Mouse (Mus musculus) heart, embryonic 15.5 days (tissue): ENCODE measurements around the gene Tom1l2. TPM values are rescaled to one million over a fixed set of nuclear protein-coding genes. Genes with fewer than 3 reads are reported as not detected.

Experiments used
- ATAC-seq: fragments of 200-750 bp; cut with Nextera tagmentation; replicated peaks from 2 replicates; pipeline ENCODE4 v1.8.0; 2017; ENCODE audit warnings: low read depth, moderate TSS enrichment; ENCODE audit not compliant: insufficient number of reproducible peaks, insufficient read depth, low FRiP score
- H3K27ac ChIP-seq: fragments of 300-500 bp; sonication (generic); 2 replicates; pipeline ENCODE4 v1.5.1; 2015; ENCODE audit warnings: mild to moderate bottlenecking, inconsistent platforms
- H3K27me3 ChIP-seq: fragments of 300-500 bp; sonication (generic); 2 replicates; pipeline ENCODE4 v1.6.1; 2015; ENCODE audit warnings: inconsistent platforms
- H3K36me3 ChIP-seq: fragments of 300-500 bp; sonication (generic); 2 replicates; pipeline ENCODE4 v1.6.1; 2015; ENCODE audit warnings: mild to moderate bottlenecking, inconsistent platforms
- H3K4me1 ChIP-seq: fragments of 300-500 bp; sonication (generic); replicated peaks from 2 replicates; pipeline ENCODE4 v1.6.1; 2015; ENCODE audit warnings: inconsistent platforms
- H3K4me2 ChIP-seq: fragments of 300-500 bp; sonication (generic); 2 replicates; pipeline ENCODE4 v1.6.1; 2015; ENCODE audit warnings: inconsistent platforms, mild to moderate bottlenecking, moderate library complexity
- H3K4me3 ChIP-seq: fragments of 300-500 bp; sonication (generic); 2 replicates; pipeline ENCODE4 v1.5.1; 2015; ENCODE audit warnings: mild to moderate bottlenecking, inconsistent platforms
- H3K9ac ChIP-seq: fragments of 300-500 bp; sonication (generic); 2 replicates; pipeline ENCODE4 v1.6.1; 2015; ENCODE audit warnings: mild to moderate bottlenecking, inconsistent platforms
- H3K9me3 ChIP-seq: fragments of 300-500 bp; sonication (generic); replicated peaks from 2 replicates; pipeline ENCODE4 v1.6.1; 2016; ENCODE audit warnings: inconsistent platforms
- WGBS: fragments of 180-500 bp; shearing (Covaris S2); methylation state at CpG from one replicate; pipeline ENCODE4 v1.1.7; 2015; ENCODE audit warnings: mixed read lengths; 5-methylcytosine and 5-hydroxymethylcytosine counted together
- polyA plus RNA-seq: library from polyadenylated mRNA; unstranded; fragments of >200 nt; fragmentation: Nextera tagmentation; extraction: Ambion mirVana; gene quantifications from 2 replicates; pipeline ENCODE4 v1.2.1, GENCODE M21; 2015

Gene Tom1l2
- polyA plus RNA-seq, 1 experiment from 2014 or later, result 30.0 TPM

- ATAC-seq, result no peak
- H3K27me3 ChIP-seq, result no peaks in the 10 kb centered on the region
- H3K4me1 ChIP-seq, result peaks cover 42% of the 10 kb centered on the region
- WGBS, result 68% methylated on average over 11 of the region's 11 CpGs
- no peaks in the 10 kb centered on the region for H3K9me3 ChIP-seq
- peak overlapping the region; percentile 7; the same call in 1 of the 2 replicates for H3K27ac ChIP-seq
- no peak overlapping the region for H3K9ac ChIP-seq
- no peaks in the 10 kb centered on the region for H3K36me3 ChIP-seq
- no peak overlapping the region for H3K4me2 ChIP-seq
- no peak overlapping the region for H3K4me3 ChIP-seq
Observed at GRCm38 (mm10) chr11:60280429-60281414, 72.0 kb downstream of the Tom1l2 start.

GRCm38 (mm10) chr11:60279483-60279882 is 73.2 kb downstream of the Tom1l2 start:
- whole genome bisulfite sequencing, result 38% methylated on average over 5 of the region's 5 CpGs
- no peaks in the 10 kb centered on the region for H3K36me3 ChIP-seq
- H3K4me2 ChIP-seq, result no peak overlapping the region
- H3K27ac ChIP-seq, result no peak overlapping the region
- H3K27me3 ChIP-seq, result no peaks in the 10 kb centered on the region
- peaks cover 35% of the 10 kb centered on the region for H3K4me1 ChIP-seq
- ATAC-seq, result no peak
- no peaks in the 10 kb centered on the region for H3K9me3 ChIP-seq
- H3K4me3 ChIP-seq, result no peak overlapping the region
- no peak overlapping the region for H3K9ac ChIP-seq

GRCm38 (mm10) chr11:60277771-60278170 is 74.9 kb downstream of the Tom1l2 start:
- H3K4me2 ChIP-seq, result no peak overlapping the region
- no peak overlapping the region for H3K9ac ChIP-seq
- H3K4me1 ChIP-seq, result peaks cover 42% of the 10 kb centered on the region
- peak overlapping the region; percentile 57 for H3K27ac ChIP-seq
- 33% methylated on average over 5 of the region's 5 CpGs for WGBS
- no peak for ATAC-seq
- H3K4me3 ChIP-seq, result no peak overlapping the region
- no peaks in the 10 kb centered on the region for H3K27me3 ChIP-seq
- no peaks in the 10 kb centered on the region for H3K36me3 ChIP-seq
- no peaks in the 10 kb centered on the region for H3K9me3 ChIP-seq

- Histone ChIP-seq H3K4me3 (no peak overlapping the region), H3K36me3 (no peaks in the 10 kb centered on the region), H3K27ac (peak overlapping the region; percentile 57; the same call in 1 of the 2 replicates), H3K9me3 (no peaks in the 10 kb centered on the region), H3K4me1 (peaks cover 43% of the 10 kb centered on the region), H3K27me3 (no peaks in the 10 kb centered on the region), H3K9ac (no peak overlapping the region), H3K4me2 (no peak overlapping the region)
- WGBS, result 54% methylated on average over 8 of the region's 8 CpGs
- no peak for ATAC-seq
Observed at GRCm38 (mm10) chr11:60277164-60277740, 75.5 kb downstream of the Tom1l2 start.

- H3K9ac ChIP-seq, result no peak overlapping the region
- H3K9me3 ChIP-seq, result no peaks in the 10 kb centered on the region
- H3K27me3 ChIP-seq, result no peaks in the 10 kb centered on the region
- no peak overlapping the region for H3K27ac ChIP-seq
- no peak for ATAC-seq
- WGBS, result 85% methylated on average over 6 of the region's 6 CpGs
- H3K4me2 ChIP-seq, result no peak overlapping the region
- H3K4me1 ChIP-seq, result peaks cover 43% of the 10 kb centered on the region
- no peaks in the 10 kb centered on the region for H3K36me3 ChIP-seq
- H3K4me3 ChIP-seq, result no peak overlapping the region
Observed at GRCm38 (mm10) chr11:60276408-60277093, 76.2 kb downstream of the Tom1l2 start.

- Histone ChIP-seq H3K9me3 (no peaks in the 10 kb centered on the region), H3K4me2 (no peak overlapping the region), H3K27me3 (no peaks in the 10 kb centered on the region), H3K4me1 (peaks cover 22% of the 10 kb centered on the region), H3K27ac (peak overlapping the region; percentile 64), H3K4me3 (no peak overlapping the region), H3K36me3 (no peaks in the 10 kb centered on the region), H3K9ac (no peak overlapping the region)
- 47% methylated on average over 5 of the region's 5 CpGs for WGBS
- peak; percentile 61 for ATAC-seq
Observed at GRCm38 (mm10) chr11:60273273-60273805, 79.4 kb downstream of the Tom1l2 start.

GRCm38 (mm10) chr11:60268563-60268962 is 84.1 kb downstream of the Tom1l2 start:
- Histone ChIP-seq H3K36me3 (no peaks in the 10 kb centered on the region; the same call in 1 of the 2 replicates), H3K27me3 (no peaks in the 10 kb centered on the region)
- ATAC-seq, result 0 out of 2 replicates have a peak, but pooled peaks have one; percentile 28

GRCm38 (mm10) chr11:60265271-60265985 is 87.3 kb downstream of the Tom1l2 start:
- H3K36me3 ChIP-seq, result peaks cover 5% of the 10 kb centered on the region
- H3K27ac ChIP-seq, result no peak overlapping the region
- 81% methylated on average over 4 of the region's 4 CpGs for WGBS
- ATAC-seq, result no peak
- H3K9me3 ChIP-seq, result no peaks in the 10 kb centered on the region
- H3K4me1 ChIP-seq, result 0 out of 2 replicates have a peak, but pooled peaks cover 2% of the 10 kb centered on the region
- H3K4me2 ChIP-seq, result no peak overlapping the region
- no peak overlapping the region for H3K4me3 ChIP-seq
- H3K9ac ChIP-seq, result no peak overlapping the region
- no peaks in the 10 kb centered on the region for H3K27me3 ChIP-seq

More at GRCm38 (mm10) chr11:60268563-60268962, 84.1 kb downstream of the Tom1l2 start:
- Histone ChIP-seq H3K4me3 (no peak overlapping the region), H3K27ac (peak overlapping the region; percentile 52), H3K4me1 (peaks cover 8% of the 10 kb centered on the region; the same call in 1 of the 2 replicates), H3K9ac (no peak overlapping the region), H3K9me3 (no peaks in the 10 kb centered on the region), H3K4me2 (no peak overlapping the region)
- 53% methylated on average over 3 of the region's 3 CpGs for WGBS

GRCm38 (mm10) chr11:60264651-60265050 is 88.1 kb downstream of the Tom1l2 start:
- Histone ChIP-seq H3K9me3 (no peaks in the 10 kb centered on the region), H3K4me1 (0 out of 2 replicates have a peak, but pooled peaks cover 2% of the 10 kb centered on the region), H3K4me3 (no peak overlapping the region), H3K27ac (no peak overlapping the region), H3K9ac (no peak overlapping the region), H3K4me2 (no peak overlapping the region), H3K27me3 (no peaks in the 10 kb centered on the region), H3K36me3 (peaks cover 5% of the 10 kb centered on the region)
- ATAC-seq, result no peak
- 84% methylated on average over 1 of the region's 1 CpGs for WGBS

- ATAC-seq, result no peak
Observed at GRCm38 (mm10) chr11:60262396-60262795, 90.3 kb downstream of the Tom1l2 start.

More at GRCm38 (mm10) chr11:60262396-60262795, 90.3 kb downstream of the Tom1l2 start:
- Histone ChIP-seq H3K9me3 (no peaks in the 10 kb centered on the region), H3K9ac (no peak overlapping the region), H3K36me3 (peaks cover 8% of the 10 kb centered on the region), H3K27ac (no peak overlapping the region), H3K4me3 (no peak overlapping the region), H3K4me1 (peaks cover 5% of the 10 kb centered on the region), H3K27me3 (no peaks in the 10 kb centered on the region), H3K4me2 (no peak overlapping the region)
- WGBS, result 87% methylated on average over 4 of the region's 4 CpGs
